27 mouse cellular contexts compared by ENCODE assay signal in the genomic region with DNA sequence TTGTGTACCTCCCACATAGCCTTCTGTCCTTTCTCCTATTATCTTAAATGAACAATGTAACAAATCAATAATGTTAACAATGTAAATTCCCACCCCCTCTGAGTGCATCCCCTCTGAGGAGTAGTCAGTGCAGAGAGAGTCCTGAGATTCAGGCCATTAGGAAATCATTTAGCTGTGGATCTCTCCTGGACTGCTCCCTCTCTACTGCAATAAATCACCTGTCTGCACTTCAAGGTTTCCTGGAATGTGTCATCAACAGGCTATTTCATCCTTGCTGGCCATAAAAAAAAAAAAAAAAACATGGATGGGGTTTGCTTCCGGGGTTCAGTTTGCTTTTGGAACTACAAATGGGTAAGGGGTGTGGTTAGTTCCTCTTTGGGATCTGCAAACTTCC.
DNase-seq lines count a peak whose midpoint lies in the region; ATAC-seq lines count a peak whose summit lies in the region.
"Had no signal": no experiment of that assay in that cellular context is flagged by ENCODE, and none has a peak within 500 bp of the region (broad histone marks: within the 10 kb centered on the region; RNA-seq: fewer than 3 reads in every experiment).

No protein-coding gene starts in this region.

- H3K36me3 ChIP-seq in kidney, embryonic 14.5 days (ENCODE audit: control insufficient read depth, insufficient read depth, low read length): no peaks in the 10 kb centered on the region
- H3K36me3 ChIP-seq: embryonic facial prominence, embryonic 13.5 days; forebrain, embryonic 12.5 days; G1E; heart, embryonic 12.5 days; limb, embryonic 10.5 days; liver, embryonic 15.5 days; lung, embryonic 15.5 days had no signal

- WGBS in kidney, embryonic 14.5 days: 3% methylated on average over 1 of the region's 1 CpGs
- 8% methylated on average over 1 of the region's 1 CpGs for WGBS in large intestine, adult 2 months

- H3K4me1 ChIP-seq in kidney, embryonic 14.5 days (ENCODE audit: control insufficient read depth, insufficient read depth, low read length): peaks cover 9% of the 10 kb centered on the region; the same call in 1 of the 2 replicates
- H3K4me1 ChIP-seq: forebrain, embryonic 12.5 days; liver, embryonic 15.5 days; lung, embryonic 15.5 days; megakaryocyte, embryonic 14.5 days had no signal

- ATAC-seq in kidney, embryonic 14.5 days (ENCODE audit: low FRiP score, low TSS enrichment): peak; percentile 96
- ATAC-seq: hindbrain, postnatal 0 days; Patski had no signal

- no peak overlapping the region for H3K9ac ChIP-seq in kidney, embryonic 14.5 days (ENCODE audit: low read depth, low read length)
- H3K9ac ChIP-seq: embryonic facial prominence, embryonic 13.5 days; forebrain, embryonic 12.5 days; heart, embryonic 12.5 days; liver, embryonic 15.5 days; lung, embryonic 15.5 days had no signal

- H3K27me3 ChIP-seq in kidney, embryonic 14.5 days (ENCODE audit: control insufficient read depth, insufficient read depth, low read length): no peaks in the 10 kb centered on the region
- H3K27me3 ChIP-seq: embryonic facial prominence, embryonic 13.5 days; forebrain, embryonic 12.5 days; heart, embryonic 12.5 days; liver, embryonic 15.5 days; lung, embryonic 15.5 days; megakaryocyte, embryonic 14.5 days had no signal

- peak; percentile 18 for DNase-seq in embryo, embryonic 10 days (ENCODE audit: low spot score)
- DNase-seq in embryo, embryonic 10.5 days (ENCODE audit: low spot score): no peak
- no peak for DNase-seq in kidney, postnatal 36 days
- DNase-seq in ZHBTc4 (ENCODE audit: low read depth, low spot score): peak; percentile 40
- DNase-seq in large intestine, adult 2 months (ENCODE audit: low read depth, low spot score): peak; percentile 13
- DNase-seq in layer of hippocampus, postnatal 36 days: no peak
- no peak for DNase-seq in urinary bladder, postnatal 25 days (ENCODE audit: low spot score)
- DNase-seq: cerebellum, adult 18-20 months; heart, postnatal 14 days; kidney, postnatal 25 days; liver; lung, postnatal 36 days; midbrain, embryonic 14.5 days; thymus, postnatal 14 days had no signal

- H3K4me3 ChIP-seq in kidney, embryonic 14.5 days (ENCODE audit: low read length): no peak overlapping the region
- H3K4me3 ChIP-seq: embryonic facial prominence, embryonic 13.5 days; erythroblast, embryonic 14.5 days; forebrain, embryonic 12.5 days; heart, embryonic 12.5 days; left cerebral cortex, adult 2 months; limb, embryonic 10.5 days; liver, embryonic 15.5 days; lung, embryonic 15.5 days; megakaryocyte, embryonic 14.5 days had no signal

- no peak overlapping the region for H3K4me2 ChIP-seq in kidney, embryonic 14.5 days (replicated peaks; ENCODE audit: low read depth, low read length)
- H3K4me2 ChIP-seq: embryonic facial prominence, embryonic 13.5 days; forebrain, embryonic 12.5 days; heart, embryonic 12.5 days; liver, embryonic 15.5 days; lung, embryonic 15.5 days had no signal

- peaks cover 9% of the 10 kb centered on the region; the same call in 1 of the 2 replicates for H3K9me3 ChIP-seq in kidney, embryonic 14.5 days (ENCODE audit: control insufficient read depth, low read length)
- H3K9me3 ChIP-seq: limb, embryonic 10.5 days had no signal

- no peak overlapping the region for H3K27ac ChIP-seq in kidney, embryonic 14.5 days (ENCODE audit: low read depth, low read length)
- H3K27ac ChIP-seq: embryonic facial prominence, embryonic 13.5 days; forebrain, embryonic 12.5 days; hindbrain, postnatal 0 days; left cerebral cortex, adult 2 months; limb, embryonic 10.5 days; liver, embryonic 15.5 days; lung, embryonic 15.5 days had no signal

Comparison
In these comparisons a context has a peak if more than half of its experiments do, and no peak if none do; other contexts are left out.
1. DNase-seq: peak in embryo, embryonic 10 days (single experiment), ZHBTc4 (single experiment) and large intestine, adult 2 months (single experiment); none in embryo, embryonic 10.5 days (single experiment), kidney, postnatal 36 days (0 of 2), layer of hippocampus, postnatal 36 days (0 of 2) and urinary bladder, postnatal 25 days (single experiment).